Mouse (Mus musculus): Measurements from ENCODE around the gene Rnf207.

GRCm38 (mm10) chr4:152365228-152365627 is 46.4 kb upstream of the Rnf207 start:
- TF ChIP-seq CTCF (IDR thresholded peaks at IDR 0.05) (no peak), EP300 (IDR thresholded peaks at IDR 0.05) (no peak)
